Mouse (Mus musculus) adrenal gland, adult 2 months (tissue): ENCODE results near the gene Sycp2. TPM values are rescaled to one million over a fixed set of nuclear protein-coding genes. Genes with fewer than 3 reads are reported as not detected.

ENCODE experiments used
- DNase-seq: peaks from one replicate; pipeline ENCODE4 v3.0.0; 2021
- long read RNA-seq: library from polyadenylated mRNA; stranded (forward); transcript quantifications from one replicate; pipeline ENCODE4 v2.0.0, GENCODE M21; 2021
- polyA plus RNA-seq: library from polyadenylated mRNA; depleted of rRNA; stranded (reverse); fragments of >200 nt; gene quantifications from 2 replicates; pipeline ENCODE4 v1.2.3, GENCODE M21; 2012; rRNA removed
- total RNA-seq, 2 experiments: library from RNA; stranded (reverse); gene quantifications; 2 replicates each; pipeline ENCODE4 v1.2.3; 2021

The Sycp2 gene
- total RNA-seq (under 1 TPM; 0.06 to 0.21 TPM), polyA plus RNA-seq (not detected in 2 replicates)
- long read RNA-seq, result 0 reads

DNA sequence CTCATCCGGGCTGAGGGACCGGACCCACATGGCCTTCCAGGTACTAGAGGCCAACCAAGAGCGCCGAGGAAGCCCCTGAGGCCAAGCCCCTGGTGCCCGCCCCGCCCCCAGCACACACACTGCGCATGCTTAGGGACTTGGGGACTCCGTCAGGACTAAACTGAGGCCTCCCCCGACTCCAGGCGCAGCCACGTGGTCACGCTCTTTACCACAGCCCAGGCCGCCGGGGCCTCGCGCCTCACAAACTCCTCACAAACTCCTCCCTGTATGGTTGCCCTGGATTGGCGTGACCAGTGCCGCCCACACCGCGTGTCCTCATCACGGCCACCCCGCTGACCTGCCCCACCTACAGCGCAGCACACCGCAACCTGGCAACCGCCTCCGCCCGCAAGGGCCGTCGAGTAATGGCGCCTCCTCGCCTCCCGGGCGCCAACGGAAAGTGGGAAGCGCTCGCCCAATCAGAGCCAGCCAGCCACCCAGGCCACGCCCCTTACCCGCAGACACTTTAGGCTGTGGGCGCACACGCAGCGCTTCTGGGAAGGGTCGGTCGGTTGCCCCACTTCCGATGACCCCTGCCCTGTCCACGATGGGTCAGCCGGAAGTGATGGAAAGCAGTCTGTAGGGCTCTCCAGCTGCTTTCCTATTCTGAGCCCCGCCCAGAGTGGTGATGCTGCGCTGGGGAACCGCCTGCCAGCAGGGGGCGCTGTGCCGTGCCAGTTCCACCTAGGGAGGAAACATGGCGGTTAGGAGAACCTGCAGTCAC, at the start of gene Sycp2:
TSS of gene Sycp2 (minus strand) at position 633 of the 763 bp plus-strand sequence.
- no peak for DNase-seq

DNA sequence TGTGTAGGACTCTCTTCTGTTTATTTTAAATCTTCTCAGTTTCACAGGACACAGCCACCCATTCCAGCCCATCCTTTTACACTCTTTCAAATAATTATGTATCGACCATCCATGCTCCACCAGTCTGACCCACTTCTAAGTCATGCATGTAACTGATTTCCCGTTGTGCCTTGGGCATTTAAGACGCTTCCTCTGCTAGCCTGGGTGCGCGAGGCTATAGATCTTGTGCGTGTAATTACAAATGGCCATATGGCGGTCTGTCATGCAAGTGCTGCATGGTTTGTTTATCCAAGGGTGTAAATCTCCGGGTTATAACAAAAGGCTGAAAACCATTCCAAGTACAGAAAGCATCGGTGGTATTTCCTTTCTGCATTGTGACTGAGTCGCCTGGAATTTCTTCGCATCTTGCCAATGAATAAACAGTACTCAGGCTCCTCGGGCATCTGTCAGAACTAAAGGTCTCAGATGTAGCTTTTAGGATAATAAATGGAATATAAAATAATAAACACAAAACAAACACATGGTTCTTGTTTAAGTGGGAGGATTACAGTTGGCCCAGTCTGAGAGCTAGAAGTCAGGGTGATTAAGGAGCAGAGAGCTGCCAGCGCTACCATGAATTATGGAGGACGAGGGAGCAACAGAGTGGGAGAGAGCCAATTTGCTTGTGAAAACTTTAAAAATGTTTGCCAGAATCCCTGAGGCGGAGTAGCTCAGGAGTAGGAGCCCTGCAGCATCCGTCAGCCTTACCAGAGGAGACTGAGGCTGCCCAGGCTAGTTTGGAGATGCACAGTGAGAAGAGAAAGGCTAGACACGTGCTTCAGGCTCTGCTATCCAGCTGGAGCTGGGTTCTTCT, 47.4 kb upstream of the Sycp2 start:
- DNase-seq, result no peak

DNA sequence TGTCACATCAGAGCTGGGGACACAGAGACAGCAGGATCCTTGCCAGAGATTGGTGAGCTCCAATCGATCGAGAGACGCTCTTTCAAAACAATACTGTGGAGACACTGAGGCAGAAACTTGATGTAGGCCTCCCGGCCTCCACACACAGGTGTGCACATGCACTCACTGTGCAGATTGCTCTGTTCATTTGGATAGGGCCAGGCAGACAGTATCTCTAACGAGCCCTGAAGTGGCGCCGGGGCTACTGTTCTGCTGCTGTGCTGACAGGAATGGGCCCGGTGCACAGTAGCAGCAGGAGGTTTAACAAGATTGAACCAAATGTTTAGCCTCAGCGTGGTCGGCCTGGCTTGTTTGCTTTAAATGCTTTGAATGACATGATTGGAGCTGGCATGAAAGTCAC, 43.5 kb upstream of the Sycp2 start:
- no peak for DNase-seq

DNA sequence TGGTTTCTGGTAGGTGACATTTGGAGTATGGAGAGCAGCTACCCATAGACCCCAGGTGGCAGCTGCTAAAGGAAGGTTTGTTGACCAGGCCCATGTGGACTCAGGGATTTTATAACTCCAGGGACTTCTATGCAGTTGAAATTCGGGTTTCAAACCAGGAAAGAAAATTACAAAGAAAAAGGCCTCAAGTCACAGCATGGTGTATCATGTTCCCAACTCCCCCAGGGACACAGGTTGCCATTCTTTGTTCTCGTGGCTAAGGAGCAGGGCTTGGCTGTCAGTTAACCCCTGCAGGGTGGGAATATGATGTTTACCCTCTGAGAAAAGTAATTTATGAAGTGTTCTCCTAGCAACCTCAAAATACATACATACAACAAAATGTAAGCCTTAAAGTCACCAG, 42.8 kb upstream of the Sycp2 start:
- no peak for DNase-seq

DNA sequence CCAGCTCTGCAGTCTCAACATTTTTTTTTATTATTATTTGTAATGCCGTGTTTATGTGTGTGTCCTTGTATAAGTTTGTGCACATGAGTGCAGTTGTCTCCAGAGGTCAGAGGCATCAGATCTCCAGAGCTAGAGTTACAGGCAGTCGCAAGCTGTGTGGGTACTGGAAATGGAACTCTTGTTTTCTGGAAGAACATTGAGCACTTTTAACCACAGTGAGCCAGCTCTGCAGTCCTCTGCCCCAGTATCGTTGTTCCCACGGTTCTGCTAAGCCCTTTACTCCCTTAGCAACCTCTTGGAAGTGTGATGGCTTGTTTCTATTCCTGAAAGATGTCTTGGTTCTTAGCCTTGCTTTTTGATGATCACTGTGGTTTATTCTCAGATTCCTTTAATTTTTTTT, 41.9 kb upstream of the Sycp2 start:
- no peak for DNase-seq

DNA sequence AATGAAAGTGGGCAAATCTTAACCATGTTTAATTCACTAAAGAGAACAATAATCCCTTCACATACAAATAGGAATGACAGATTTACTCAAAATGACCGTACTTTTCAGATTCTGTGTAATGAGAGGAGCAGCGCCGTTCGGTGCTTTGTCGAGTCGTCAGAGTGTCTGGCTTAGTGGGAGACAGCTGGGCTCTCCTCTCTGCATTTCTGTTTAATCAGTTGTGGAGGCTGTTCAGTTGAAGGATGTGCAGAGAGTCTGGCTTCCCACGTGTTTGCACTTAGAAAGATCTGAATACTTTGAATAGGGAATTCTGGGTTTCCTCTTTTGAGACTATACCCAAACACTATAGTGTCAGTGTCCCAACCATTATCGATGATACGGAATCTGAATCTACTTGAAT, 29.8 kb upstream of the Sycp2 start:
- DNase-seq, result no peak

DNA sequence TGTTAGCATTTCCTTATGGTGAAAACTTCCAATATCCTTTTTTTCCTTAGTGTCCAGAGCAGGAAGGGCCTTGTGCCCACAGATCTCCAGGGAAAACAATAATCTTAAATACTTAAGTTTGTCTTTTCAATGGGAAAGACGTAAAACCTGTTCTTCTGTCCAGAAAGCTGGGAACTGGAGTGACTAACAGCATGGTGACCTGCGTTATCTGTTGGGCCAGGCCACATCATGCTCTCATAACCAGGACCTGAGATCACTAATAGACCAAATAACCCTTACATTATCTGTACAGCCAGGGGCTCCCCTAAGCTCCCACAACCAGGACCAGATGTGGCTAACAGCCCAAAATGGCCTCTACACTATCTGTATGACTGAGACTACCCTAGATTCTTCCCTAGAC, 26.4 kb upstream of the Sycp2 start:
- DNase-seq, result no peak

DNA sequence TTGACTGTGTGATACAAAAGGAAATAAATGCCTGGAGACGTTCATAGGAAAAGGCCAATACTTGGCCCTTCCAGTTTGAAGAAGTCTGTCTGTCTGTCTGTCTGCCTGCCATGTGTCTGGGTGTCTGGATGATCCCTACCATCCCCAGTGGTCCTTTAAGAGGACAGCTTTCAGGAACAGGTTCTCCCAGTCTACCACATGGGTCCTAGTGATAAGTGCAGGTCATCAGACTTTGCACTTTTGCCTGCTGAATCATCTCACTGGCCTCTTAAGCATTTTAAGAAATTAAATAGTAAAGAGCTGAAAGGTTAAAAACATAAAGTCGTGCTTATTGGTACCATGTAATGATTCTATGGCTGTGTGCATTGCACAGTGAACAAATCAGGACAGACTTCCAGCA, 26.0 kb upstream of the Sycp2 start:
- no peak for DNase-seq

DNA sequence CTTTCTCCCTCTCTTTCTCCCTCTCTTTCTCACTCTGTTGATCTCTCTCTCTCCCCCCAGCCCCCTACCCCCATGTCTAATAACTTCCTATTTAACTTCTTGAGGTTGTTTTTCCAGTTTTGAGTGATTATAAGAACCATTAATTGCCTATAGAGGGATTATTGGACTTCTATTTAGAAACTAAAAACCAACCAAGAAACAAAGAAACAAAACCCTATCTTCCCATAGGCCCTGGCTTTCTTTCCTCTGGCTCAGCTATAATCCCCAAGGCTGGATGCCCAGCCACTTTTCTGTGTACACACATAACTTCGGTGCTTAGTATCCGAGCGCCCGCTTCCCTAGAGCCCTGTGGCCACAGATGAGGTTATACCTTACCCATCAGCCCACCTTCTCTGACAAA, 22.7 kb upstream of the Sycp2 start, which contains the start of gene Cdh26:
TSS of gene Cdh26 (plus strand) at position 301 of the 400 bp plus-strand sequence.
- DNase-seq, result no peak

DNA sequence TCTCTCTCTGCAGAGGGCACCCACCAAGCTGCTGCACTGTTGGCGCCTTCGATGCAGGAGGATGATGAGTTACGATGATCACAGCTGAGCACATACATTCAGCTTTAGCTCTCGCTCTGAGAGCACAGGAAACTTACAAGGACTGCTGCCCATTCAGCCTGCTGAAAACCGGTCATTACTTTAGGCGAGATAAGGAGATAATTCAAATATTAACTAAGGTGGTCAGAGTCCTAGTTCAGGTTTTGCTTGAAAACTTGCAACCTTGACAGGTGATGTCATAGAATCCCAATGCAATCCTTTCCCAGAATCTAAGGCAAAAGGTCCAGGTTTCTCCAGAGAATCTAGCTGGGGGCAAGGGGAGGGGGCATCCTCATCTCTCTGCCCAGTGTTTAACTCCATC, 21.9 kb upstream of the Sycp2 start:
- DNase-seq, result no peak

DNA sequence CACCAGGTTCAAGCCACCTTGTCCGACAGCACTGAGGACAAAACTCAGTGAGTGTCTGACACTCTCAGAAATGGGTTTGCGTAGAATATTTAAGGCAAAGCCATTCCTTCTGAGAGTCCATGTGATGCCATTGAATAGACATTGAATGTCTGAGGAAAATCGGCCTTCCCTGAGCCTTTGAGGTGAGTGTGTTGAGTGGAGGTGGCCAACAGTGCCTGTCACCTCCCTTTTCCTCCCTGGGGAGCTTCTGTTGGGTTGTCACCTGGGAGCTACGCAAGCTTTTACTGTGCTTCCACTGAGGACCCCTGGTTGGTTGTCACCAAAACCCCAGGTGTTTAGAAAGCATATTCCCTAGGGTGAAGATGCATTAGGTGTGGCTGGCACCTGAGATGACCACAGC, 21.2 kb upstream of the Sycp2 start:
- no peak for DNase-seq

DNA sequence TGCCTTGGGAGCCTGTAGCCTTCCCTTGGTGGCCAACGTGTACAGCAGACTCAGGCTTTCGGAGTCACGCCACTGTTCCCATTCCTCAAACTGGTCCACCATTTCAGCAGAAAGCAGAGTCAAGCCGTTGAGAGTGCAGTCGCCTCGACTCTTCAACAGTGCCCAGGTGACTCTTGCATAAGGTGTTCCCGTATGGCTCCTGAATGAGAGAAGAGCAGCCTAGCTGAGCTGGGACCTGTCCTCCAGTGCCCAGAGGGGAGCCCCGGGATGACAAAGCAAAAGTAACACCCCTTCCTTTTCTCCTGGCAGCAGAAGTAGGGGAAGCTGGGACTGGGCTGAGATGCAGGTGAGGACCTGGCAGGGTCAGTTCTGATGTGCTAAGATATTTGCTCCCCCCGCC, 20.7 kb upstream of the Sycp2 start:
- no peak for DNase-seq

DNA sequence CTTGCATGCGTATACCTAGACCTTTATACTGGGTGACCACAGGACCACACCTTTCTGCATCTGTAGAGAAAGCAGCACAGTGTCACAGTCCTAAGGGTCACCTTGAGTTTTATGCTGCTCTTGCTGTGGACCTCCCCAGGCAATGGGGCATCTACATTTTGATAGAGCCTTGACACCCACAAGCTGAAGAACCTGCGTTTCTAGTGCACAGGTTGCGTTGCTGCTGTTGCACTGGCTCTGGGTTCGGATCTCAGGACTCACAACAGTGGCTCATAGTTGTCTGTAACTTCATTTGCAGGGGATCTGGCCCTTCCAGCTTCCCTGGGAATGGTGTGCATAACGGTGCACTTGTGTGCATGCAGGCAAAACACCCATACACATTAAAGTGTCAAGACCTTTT, 19.7 kb upstream of the Sycp2 start:
- DNase-seq, result no peak

DNA sequence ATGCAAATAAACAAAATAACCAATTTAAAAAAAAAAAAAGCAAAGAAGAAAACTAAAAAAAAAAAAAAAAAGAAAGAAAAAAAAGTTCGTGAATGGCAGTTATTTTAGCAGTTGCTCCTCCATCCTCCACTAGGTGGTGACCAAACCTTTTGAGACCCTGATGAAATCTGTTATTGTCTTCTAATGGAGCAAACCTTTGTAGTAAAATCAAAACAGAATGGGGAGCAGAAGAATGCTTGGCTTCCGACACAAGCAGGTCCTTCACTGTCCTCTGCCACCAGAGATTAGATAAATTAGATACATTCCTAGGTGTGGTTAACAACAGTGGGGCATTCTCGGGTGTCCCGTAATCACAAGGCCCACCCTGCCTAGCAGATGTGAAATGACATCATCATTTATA, 18.7 kb upstream of the Sycp2 start:
- no peak for DNase-seq

DNA sequence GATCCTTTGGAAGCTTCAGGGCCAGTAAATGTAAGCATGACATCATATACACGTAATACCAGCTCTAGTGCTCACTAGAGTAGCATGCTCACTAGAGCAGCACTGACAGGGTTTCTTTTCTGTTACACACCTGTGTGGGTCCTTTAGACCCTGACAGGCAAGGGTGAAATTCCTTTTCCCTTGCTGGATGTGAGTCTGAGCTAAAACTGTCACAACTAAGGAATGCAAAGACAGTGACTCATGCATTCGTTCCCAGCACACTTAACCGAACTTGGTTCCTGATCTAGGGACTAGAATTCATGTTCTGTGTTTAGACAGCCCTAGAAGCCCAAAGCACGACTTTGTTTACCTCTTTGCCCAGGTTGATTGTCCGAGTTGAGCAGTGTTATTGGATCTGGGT, 15.7 kb upstream of the Sycp2 start:
- DNase-seq, result no peak

DNA sequence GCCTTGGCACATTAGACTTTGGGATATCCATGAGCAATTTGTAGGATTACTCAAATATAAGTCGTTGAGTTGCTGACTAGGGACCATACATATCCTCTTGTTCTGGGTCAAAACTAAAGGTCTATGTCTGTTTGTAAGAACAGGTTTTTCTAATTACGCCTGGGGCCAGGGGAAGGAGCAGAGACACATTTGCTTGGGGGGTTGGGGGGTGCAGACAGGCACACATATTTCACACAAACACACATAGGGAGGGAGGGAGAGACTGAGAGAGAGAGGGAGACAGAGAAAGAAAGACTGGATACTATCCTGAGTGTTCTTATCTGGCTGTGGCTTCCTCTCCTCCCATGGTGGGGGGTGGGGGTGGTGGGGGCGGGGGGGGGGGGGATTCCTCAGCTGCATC, 14.7 kb upstream of the Sycp2 start:
- DNase-seq, result no peak

DNA sequence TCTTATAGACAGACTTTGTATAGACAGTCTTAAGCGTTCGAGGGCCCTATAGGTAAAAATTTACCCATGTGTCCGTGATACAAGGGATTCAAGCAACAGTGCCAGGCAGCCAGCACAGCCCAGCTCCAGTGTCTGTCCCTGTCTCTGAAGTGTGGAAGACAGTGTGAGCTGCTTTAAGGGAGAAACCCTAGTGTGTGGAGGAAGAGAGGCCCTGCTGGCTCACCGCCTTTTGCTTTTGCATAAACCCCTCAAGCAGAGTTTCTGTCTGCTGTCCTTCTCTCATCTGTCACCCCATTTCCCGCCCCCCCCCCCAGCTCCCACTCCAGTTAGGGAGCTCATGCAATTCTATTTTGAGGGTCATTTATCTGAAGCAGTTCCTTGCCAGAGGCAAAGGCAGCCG, 14.1 kb upstream of the Sycp2 start:
- no peak for DNase-seq

DNA sequence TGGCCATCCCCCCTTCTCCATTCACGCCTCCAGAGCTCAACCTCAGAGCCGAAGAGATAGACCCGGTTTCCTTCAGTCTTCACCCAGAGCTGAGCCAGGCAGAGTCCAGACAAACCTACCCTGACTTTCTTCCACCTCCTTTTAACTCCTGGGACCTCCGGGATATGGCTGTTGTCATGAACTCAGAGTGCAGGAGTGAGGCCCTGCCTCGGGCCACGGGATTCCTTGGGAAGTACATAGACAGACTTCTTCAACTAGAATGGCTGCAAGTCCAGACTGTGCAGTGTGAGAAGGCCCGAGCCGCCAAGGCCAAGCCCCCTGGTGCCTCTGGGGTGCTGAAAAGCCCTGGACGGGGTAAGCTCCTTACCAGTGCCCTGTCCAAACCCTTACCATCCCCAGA, 13.1 kb upstream of the Sycp2 start:
- no peak for DNase-seq

DNA sequence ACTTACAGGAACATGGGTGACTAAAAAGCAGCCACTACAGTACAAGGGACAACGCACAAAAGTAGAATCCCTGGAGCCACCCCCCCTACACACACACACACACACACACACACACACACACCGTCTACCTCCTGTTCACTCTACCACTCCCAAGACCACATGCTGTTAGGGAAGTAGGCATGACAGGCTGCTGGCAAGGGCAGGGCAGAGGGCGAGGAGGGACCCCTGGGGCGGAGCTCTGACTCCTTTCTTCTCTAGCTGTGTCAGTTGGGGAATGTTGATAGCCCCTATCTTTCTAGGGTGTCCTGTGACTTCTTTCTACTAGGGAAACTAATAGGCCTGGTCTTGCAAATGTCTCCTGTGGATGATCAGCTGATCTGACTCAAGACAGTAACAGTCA, 9.5 kb upstream of the Sycp2 start:
- DNase-seq, result no peak

DNA sequence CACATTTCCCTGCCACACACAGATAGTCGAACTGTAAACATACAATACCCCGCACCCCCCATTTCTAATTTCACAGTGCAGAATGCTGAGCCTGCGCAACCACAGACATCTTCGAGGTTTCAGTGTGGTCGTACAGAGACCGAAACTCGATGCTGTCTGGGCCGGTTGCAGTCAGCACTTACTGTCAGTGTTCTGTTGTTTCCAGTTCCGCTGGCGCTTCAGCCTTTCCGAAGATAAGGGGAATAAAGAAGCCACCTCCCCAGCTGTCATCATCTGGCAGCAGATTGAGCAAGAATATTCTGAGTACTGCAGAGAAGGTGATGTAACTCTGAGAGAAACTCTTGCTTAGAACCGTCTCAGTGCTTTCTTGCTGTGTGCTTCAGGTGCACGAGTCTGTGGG, 8.9 kb upstream of the Sycp2 start:
- DNase-seq, result no peak

DNA sequence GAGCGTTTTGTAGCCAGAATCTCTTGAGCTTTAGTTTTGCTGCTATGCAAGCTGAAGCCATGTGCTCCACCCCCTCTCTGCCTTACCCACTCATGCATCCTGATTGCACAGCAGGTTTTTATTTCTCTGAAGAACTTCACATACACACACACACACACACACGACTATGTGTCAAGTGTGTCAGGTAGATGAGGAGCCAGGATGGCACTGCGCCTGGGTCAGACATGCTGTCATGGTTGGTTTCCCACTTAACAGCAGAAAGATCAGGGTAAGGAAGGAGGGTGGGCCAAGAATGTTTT, 7.6 kb upstream of the Sycp2 start:
- no peak for DNase-seq

DNA sequence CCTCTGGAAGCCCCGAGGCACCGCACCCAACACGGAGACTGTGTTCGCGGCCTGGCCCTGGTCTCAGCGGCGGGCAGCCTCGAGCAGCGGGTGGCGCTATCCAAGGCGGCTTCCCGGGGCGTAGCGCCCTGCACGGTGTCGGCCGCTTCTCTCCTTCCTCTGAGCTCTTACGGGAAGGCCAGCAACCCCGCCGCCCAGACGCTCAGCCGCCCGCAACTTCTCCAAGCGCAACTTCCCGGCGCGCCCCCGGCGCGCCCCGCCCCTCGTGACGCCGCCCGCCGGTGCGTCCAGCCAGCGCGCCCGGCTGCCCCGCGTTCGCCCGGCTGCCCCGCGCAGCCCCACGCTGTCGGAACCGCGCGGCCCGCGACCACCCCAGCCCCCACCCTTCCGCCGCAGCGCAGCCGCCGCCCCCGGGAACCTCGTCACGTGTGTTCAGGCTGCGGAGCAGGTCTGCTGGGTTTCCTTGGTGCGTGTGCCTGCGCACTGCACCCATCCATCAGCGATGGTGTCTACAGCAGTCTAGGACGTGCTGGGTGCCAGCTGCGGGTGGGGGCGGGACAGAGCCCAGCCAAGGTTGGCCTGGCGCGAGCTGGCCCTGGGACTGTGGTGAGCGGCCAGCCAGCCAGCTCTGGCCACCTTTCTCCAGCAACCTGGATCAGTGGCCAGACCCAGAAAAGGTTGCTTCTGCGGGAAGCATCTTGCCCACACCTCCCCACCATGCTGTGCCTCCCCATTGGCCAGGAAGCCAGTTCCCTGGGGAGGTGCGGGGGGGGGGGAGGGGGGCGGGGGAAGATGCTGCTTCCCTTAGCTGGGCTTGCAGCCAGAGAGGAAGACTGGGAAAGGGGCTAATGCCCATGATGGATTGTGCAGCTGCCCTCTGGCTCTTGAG, 7.0 kb upstream of the Sycp2 start, which contains the start of the genes Ppp1r3d and Fam217b:
TSS of gene Ppp1r3d (minus strand) at position 212 of the 889 bp plus-strand sequence.
TSS of gene Fam217b (plus strand) at position 264 of the 889 bp plus-strand sequence.
- peak; percentile 68 for DNase-seq
